Mouse (Mus musculus) kidney, adult 8-10 months (tissue): ENCODE measurements around the gene Ptms.

Experiments
- DNase-seq, 2 experiments: peaks; one replicate each; pipeline ENCODE4 v3.0.0; 2022

Gene Ptms

DNA sequence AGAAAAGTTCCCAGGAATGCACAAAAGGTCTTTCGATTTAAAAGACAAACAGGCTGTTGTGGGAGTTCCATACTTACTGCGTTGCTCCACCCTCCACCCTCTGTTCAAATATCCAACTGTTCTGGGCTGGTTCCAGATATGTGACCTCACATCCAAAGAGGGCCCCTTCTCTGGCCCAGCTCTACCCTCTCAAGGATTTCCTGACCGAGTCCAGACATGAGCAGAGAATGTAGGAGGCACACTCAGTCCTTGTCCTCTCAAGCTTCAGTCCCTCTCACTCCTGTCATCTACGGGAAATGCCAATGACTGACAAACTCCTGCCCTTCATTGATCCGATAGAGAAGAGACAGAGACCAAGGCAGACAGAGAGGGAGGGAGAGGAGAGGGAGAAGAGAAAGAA, 6.0 kb upstream of the Ptms start:
- DNase-seq = no peak

DNA sequence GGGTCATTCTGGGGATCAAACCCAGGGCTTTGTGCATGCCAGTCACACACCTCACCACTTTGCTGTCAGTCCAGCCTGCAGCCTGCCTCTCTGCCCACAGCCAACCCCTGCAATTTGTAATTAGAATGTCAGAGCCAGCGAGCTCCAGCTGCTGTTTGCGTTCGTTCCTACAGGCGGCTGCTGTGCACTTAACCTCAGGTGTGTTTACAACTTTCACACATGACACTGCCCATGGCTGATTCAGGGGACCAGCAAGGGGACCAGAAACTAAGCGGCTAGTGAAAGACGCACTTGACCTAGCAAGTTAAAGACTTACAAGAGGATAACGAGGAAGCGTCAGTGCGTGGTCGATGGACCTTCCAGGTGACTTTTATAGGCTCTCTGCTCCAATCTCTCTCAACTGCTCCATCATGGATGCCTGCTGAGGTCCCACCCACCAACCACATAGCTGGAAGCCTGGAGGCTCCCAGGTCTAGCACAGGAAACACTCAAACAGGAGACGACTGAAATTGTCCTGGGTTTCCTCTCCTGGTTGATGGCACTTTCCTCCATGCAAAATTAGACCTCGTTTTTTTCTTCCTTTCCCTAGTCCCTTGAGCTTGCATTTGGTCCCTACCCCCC, 5.4 kb upstream of the Ptms start:
- peak in 1 of 2 experiments; percentile 54 for DNase-seq

DNA sequence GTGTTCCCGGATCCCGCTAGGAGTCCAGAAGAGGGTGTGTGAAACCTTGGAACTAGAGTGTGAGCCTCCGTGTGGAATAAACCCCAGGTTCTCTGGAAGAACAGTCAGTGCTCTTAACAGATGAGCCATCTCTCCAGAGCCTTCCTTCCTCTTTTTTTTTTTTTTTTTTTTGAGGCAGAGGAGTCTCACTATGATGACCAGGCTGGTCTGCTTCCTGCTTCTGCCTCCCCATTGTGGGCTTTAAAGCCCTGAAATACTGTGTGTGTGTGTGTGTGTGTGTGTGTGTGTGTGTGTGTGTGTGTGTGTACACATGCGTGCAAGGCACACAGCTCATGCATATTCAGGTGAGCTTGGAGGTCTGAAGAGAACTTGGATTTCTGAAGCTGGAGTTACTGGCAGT, 1.6 kb upstream of the Ptms start:
- DNase-seq = no peak

DNA sequence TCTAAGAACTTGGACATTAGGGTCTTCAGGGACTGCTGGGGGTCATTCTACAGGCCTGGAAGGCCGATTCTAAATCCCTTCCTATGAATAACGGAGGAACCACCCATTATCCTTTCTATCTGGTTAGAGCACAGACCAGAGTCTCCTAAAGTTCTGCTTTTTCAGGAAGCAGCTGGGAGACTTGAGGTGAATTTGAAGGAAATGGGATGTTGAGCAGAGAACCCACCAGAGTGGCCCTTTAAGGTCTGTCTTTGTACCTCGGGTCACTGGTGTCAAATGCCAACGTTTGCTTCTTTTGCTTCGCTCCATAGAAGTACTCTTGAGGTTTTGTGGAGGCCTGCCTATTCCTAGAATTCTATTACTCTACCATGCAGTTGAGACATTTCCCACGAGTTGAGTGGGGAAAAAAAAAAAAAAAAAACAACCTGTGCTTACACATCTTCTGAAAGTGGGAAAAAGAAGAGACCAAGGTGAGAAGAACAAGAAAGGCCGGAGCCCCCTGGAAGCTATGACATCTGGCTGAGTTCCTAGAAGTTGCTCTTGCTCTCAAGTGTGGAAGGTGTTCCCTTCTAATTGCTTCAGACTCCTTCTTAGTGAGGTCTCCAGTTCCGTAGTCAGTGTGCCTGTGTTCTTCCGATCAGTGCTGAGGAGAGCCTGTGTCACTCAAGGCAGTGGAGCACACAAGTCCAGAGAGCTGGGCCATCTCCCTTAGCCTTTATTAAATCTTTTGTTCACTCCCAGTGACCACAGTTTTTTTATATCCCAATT, 599 bp upstream of the Ptms start:
- DNase-seq = no peak

DNA sequence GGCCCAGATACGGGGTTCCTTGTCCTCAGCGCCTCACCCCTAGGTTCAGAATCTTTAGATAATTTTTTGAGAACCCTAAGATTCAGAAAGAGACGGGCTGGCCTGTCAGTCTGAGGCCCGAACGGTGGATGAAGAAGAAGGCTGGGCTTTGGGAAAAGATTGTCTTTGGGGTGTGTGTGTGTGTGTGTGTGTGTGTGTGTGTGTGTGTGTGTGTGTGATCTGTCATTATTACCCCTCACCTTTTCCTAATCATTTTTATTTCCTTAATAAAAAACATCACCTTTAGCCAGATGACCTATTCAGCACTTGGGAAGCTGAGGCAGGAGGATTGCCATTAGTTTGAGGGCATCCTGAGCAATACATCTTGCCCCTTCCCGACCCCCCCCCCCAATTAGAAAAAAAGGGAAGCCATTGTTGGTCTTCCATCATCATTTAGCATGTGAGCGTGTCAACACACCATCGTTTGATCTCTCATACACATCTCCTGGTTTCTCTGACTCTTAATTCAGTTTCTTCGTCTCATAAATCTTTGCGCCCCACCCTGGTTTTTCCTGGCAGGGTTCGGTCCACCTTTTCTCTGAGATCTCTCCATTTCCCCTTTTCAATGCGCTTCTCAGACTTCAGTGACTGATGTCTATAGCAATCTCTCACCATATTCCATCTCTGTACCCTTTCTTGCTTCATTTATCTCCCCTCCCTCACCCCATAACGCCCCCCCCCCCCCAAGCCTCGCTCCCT, 844 bp downstream of the Ptms start:
- DNase-seq = no peak

DNA sequence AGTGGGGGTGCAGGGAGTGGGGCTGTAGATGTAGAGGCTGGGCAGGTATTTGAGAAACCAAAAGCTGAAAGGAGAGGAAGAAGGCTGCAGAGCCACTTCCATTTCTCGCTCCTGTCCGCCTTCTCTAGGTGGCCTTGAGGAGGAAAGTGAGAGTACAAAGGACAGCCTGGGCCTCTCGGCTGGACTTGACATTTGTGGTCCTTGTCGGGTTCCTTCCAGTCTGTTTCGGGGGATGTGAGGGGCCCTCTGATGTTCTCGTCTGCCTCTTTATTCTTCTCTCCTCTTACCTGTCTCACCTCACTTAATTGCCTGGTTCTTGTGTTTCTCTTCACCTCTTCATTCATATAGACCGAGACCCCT, 1.6 kb downstream of the Ptms start:
- DNase-seq = no peak

DNA sequence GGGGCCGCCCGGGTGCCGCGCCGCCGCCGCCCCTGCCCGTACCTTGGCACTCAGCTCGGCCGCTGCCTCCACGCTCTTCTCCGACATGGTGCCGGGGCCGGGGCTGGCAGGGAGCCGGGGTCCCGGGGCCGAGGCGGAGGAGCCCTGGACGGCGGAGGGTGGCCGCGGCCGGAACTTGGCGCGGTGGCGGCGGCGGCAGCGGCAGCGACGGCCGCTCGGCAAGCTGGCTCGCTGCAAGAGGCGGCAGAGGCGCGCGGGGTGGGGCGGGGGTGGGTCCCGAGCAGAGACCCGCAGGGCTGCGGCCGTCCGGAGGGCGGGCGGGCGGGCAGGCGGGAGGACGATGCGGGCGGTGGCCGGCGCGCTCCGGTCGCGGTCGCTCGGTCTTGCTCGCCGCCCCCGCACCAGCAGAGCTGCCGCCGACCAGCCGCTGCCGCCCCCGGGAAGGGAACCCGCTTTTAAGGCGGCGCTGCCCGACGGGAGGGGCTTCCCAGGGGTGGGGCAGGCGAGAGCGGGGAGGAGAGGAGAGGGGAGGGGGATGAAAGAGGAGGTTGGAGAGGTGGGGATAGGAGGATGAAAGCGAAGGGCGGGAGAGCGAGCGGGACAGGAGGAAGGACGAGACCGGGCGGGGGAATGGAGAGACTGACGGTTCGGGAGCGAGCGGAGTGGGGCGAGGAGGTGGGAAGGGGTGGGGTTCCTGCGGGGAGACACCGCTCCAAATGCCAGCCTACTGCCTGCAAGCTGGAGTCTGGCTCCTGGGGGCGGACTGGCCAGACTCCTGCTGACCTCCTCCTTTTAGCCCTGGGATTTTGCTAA, 2.2 kb downstream of the Ptms start:
- DNase-seq = peak; percentile 92 to 96

DNA sequence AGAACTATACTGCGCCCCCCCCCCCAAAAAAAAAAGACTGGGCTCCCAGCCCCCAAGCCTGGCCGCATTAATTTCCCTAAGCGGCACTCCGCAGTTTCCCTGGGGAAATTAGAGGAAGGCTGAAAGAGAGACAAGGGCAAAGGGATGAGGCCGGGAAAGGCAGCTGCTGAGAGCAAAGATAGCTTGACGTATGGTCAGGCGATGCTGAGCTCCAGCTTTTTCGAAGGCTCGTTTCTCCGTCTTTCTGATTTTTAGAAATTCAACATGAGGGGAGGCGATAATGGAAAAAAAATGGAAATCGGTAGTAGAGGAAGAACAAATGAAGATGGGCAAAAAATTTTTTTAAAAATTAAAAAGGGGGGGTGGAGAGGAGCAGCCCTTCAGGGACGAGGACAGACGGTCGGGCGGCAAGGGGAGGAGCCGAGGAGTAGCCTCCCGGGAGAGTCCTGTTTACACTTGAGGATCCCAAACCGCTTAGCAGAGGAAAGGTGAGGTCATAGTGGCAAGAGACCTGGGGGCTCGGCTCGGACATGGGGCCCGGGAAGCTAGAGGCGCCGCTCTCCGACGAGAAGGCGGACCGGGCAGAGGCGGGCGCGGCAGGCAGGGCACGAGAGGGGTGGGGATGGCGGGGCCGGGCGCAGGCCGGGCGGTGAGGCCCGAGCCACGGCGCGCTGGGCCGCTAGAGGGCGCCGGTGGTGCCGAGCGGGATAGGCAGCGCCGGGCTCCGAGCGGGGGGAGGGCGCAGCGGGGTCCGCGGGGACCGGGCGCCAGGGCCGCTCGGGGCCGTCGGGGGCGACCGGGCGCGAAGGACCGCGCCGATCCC, 3.0 kb downstream of the Ptms start:
- DNase-seq = peak; percentile 85 to 90

DNA sequence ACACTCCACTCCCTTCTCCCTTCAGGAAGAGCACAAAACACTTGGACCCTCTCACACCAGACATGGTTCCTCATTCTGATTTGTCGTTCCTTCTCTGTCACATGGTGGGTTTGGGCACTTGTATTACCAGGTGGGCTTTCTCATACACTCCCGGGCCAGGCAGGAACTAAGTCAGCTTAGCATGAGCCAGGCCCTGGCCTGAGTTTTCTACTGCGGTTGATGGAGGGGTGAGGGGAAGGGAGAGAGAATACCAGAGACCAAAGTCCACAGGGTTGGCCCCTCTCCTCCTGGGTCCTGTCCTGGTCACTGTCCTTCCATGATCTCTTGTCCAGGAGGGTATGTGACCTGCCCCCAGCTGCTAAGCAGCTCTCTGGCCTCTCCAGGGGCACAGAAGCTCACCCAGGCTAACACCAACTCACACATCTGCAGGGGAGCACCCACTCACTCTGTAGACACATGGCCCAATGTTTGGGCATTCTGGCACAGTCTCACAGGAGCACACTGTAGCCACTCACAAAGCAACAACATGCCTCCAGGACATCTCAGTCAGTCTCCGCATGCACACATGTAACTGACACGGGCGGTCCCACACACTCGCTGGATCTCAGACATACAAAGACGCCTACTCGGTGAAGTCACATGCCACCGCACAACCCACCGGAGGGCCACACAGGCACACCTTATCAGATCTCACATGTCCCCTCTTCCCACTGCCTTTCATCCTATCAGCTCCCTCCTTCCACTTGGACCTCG, 3.8 kb downstream of the Ptms start:
- DNase-seq = peak; percentile 75 to 83

DNA sequence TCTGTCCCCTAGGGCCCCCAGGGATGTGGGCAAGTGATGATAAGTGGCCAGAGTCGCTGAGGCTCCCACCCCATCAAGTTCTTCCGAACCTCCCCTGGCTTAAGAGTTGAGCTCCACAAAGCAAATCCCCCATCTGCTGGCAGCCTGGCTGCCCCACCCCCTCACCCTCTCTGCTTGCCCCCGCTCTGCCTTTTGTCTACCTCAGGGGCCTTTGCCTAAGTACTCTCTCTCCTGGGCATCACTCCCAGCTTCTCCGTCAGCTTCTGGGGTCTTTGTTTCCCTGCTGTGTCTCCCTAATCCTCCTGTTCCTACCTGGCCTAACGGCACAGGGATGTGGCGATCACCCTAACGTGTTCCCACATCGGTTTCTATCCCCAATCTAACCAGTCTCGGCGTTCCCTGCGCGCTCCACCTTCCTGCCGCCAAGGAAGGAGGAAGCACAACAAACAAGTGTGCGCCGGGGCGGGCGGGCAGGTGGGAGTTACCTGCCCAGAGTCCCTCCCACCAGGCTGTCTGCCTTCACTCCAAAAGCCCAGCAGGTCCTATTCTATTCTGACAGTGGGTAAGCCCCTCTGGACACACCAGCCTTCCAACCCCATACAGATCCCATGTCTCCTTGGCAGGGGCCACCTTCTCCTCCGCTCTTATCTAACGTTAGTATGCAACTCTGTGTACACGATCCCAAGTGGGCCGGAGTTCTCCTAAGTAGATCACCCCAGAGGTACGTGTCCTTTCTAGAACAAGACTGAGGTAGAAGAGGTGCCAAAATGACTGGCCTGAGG, 4.6 kb downstream of the Ptms start:
- DNase-seq = peak; percentile 65 to 67

DNA sequence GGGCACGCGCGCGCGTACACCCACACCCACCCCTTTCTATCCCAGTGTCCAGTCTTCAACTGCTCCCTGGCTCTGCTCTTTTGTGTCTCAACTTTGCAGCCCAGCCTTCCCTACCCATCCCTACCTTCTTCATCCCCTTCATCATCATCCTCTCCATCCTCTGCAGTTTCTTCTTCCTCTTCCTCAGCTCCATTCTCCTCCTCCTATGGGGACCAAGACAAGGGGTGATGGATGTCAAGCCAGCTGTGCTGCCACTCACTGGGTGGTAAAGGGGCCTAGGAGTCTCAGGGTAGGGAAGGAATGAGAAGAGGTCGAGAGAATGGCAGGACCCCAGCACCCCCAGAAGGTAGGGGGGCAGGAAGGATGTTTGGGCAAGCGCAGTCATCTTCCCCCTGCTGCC, 5.4 kb downstream of the Ptms start:
- DNase-seq = no peak

DNA sequence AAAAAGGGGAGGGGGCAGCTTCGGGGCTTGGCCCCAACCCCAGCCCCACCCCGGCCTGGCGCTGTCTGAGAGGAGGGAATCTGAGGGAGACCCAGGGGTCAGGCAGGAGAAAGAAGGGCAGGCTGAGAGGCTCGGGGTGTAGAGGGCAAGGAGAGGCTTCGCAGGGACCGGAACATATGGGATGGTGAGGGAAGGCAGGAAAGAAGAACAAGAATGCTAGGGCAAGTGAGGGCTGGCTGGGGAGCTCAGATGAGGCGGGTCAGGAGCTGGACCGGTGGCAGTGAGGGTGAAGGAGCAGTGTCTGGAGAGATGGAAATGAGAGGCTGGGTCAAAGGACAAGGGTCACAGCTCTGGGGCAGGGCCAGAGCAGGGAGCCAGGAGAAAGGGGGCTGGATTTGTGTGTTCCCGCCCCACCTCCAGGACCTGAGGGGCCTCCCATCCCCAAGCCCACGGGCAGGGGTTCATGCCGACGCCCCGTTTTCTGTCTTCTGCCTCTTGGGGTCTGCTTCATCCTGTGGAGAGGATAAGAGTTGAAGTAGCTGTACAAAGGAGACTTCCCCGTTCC, 6.1 kb downstream of the Ptms start:
- DNase-seq = peak; percentile 71

DNA sequence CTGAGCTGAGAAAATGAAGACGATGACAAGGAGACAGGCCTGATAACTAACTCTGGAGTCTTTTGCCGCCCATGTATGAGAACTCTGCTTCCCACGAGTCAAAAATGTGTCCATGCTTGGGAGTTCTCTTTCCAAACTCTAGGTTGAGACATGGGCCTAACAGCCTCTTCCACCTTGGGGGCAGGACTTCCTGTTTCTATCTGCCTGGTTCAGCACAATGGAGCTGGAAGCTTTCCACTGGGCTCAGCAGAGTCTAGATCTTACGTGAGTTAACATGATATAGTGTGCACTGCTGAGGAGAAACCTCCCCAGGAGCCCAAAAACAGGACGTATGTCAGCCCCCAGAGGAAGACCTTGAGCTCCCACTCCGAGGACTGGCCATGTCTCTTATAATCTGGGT, 6.7 kb downstream of the Ptms start:
- no peak for DNase-seq

DNA sequence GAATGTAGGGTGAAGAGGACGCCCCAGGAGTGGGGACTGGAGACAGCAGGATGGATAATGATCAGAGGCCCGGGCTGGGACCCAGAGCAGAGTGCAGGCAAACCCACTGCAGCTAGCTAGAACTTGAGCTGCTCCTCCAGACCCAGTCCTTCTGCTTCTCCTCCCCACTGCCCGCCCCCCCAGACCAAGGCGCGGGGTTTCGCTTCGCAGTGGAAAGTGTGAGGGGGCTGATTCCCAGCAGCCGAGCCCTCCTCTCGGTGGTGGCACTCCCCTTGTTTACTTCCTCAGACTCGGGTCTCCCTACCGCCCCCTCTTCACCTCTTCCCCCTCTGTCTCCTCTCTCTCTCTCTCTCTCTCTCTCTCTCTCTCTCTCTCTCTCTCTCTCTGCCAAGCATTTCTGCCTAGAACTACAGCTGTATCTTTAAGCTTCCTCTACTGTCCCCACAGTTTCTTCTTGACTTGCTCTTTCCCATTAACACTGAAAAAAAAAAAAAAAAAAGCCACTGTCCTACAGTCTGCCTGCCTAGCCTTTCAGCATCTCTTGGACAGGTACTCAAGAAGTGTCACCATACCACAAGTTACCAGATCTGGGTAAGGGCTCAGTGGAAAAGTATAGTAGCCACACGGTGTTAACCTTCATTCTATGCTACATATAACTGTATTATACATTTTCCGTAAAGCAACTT, 8.2 kb downstream of the Ptms start, which contains the start of gene Lag3:
Gene Lag3, minus strand, starts transcription at position 173 of the 686 bp plus-strand sequence.
- no peak for DNase-seq

DNA sequence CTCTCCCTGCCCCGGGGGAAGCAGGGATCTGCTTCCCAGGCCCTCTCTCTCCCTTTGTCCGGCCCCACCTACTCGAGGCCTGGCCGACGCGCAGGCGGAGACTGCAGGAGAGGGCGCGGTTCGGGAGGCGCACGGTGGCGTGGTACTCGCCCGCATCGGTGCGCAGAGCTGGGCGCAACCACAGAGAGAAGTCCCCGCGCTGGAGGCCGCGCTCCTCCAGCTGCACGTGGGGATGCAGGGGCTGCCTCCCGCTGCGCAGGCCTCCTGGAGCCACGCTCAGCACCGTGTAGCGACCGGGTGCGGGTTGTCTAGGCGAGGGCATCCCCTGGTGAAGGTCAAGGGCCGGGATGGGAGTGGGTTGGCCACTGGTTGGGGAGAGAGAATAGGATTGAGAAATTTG, 9.9 kb downstream of the Ptms start:
- no peak for DNase-seq

DNA sequence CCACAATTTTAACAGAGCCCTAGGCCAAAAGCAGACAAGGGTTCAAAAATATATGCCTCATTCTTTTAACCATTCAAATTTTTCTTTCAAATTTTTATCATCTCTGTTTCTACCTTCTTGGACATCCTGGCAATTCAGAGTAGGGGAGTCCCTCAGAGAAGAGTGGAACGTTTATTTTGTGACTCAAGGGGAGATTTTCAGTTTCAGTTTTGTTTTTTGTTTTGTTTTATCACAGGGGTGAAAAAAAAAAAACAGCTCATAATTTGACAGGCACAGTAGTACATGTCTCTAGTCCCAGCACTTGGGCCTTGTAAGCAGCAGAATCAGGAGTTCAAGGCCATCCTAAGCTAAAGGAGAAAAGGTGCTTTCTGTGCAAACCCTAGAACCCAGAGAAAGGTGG, 12.1 kb downstream of the Ptms start:
- DNase-seq = no peak

DNA sequence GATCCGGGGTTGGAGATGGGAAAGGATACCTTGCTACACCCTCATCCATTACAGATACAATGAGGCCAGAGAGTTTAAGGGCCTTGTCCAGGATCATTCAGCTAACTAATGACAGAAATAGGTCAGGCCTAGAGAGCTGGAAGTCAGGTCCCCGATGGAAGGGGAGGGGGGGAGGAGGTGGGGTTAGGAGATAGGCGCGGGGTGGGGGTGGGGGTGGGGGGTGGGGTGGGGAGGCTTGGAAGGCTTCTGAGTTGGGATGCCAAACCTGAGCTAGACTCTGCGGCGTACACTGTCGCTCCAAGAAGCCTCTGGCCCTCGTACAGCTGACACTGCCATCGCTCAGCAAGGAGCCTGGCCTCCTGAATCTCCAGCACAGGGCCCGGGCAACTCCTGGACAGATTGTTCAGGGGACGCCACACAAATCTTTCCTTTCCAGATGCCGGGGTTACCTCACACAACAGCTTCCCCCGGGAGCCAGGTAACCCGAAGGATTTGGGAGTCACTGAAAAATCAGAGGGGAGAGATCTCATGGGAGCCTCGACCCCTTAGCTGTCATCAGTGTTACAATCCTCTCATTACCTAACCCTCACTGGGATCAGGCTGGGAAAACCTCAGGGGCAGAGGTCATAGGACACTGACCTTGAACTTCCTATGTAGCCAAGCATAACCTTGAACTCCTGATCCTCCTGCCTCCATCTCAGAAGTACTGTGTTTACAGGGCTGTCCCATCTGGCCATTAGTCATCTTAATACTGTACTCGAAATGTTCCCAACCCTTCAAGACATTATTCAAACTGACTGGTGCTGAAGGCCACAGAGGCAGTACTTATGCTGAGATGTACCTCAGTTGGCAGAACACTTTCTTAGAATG, 14.7 kb downstream of the Ptms start:
- no peak for DNase-seq

DNA sequence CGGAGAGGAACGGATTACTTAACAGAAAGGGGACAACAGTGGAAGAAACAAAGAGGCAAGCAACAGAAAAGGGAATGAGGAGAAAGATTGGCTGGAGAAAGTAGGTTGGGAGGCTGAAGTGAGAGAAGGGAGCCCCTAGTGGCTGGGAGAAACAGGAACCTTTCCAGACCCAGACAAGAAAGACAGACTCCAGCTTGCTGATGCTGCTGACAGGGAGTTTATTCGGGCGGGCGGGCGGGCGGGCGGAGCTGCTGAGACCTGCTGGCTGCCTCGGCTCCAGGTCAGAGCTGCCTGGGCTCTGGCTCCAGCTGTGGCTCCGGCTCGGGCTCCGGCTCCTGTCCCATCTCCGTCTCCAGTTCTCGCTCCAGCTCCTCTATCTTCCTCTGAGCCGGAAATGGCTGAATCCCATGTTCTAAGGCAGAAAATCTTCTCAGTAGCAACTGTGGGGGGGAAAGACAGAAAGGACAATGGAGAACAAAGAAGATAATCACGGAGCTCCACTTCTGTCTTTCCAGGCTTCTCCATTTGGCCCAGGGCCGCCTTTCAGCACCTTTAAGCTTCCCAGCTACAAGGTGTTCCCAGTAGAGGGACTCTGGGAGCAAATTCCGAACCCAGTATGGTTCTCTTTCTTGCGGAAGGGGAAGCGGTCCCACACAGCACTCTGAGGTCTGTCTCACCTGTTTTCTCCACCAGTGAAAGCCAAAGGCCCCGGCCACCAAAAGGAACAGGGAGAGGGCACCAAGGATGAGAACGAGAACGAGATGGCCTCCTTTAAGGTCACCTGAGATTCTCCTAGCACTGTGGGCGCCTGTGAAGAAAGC, 15.5 kb downstream of the Ptms start:
- DNase-seq = peak; percentile 80 to 86
